Mouse (Mus musculus): ENCODE results near the gene Gng12. TPM values are rescaled to one million over a fixed set of nuclear protein-coding genes. Genes with fewer than 3 reads are reported as not detected.
"Not testable (repeated sequence)": the region's sequence is repeated elsewhere in the genome, so short reads cannot be mapped to it uniquely, and the experiment has no call there.

Gene Gng12
- polyA plus RNA-seq, 1 experiment from 2014 or later = 130 TPM

DNA sequence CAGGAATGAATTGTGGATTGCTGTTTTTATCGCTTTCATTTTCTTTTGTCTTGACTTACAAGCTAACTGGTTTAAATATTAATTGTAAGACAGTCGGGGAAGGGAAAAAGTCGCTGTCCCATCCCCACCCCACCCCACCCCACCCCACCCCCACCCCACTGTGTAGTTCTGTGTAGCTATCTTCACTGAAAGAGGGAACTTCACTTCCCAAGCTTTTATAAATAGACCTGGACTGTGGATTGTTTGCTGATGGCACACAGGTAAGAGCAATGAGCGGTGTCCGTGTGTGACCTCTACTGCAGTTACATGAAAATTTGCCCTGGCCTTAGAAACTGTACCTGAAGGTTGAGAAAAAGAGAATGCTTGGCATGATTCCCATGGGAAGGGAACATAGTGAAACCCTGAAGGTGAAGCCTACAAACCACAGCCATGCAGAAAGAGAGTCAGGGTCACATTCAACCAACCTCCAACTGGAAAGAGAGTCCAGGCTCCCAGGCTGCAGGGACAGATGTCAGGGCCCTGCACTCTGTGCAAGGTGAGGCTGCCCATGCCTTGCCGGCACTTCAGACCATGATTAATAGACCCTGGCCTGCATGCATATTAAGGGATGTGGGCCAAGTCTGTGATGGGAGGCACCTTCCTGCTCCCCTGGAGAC is 117.2 kb downstream of the Gng12 start:
- Histone ChIP-seq H3K4me3 (ENCODE audit: low read depth, low read length) (no peak overlapping the region), H3K27ac (ENCODE audit: low read length) (no peak overlapping the region), H3K27me3 (ENCODE audit: control insufficient read depth, insufficient read depth, low read length) (no peaks in the 10 kb centered on the region), H3K9me3 (ENCODE audit: control insufficient read depth, low read depth, low read length) (no peaks in the 10 kb centered on the region), H3K36me3 (ENCODE audit: control insufficient read depth, insufficient read depth, low read length) (no peaks in the 10 kb centered on the region), H3K4me1 (ENCODE audit: control insufficient read depth, insufficient read depth, low read length) (peaks cover 21% of the 10 kb centered on the region), H3K4me2 (replicated peaks; ENCODE audit: low read depth, low read length) (no peak overlapping the region), H3K9ac (replicated peaks; ENCODE audit: low read depth, low read length) (no peak overlapping the region)
- no peak for ATAC-seq (ENCODE audit: insufficient number of reproducible peaks, insufficient read depth, low FRiP score, low read depth)
- 73% methylated on average over 6 of the region's 6 CpGs for WGBS

DNA sequence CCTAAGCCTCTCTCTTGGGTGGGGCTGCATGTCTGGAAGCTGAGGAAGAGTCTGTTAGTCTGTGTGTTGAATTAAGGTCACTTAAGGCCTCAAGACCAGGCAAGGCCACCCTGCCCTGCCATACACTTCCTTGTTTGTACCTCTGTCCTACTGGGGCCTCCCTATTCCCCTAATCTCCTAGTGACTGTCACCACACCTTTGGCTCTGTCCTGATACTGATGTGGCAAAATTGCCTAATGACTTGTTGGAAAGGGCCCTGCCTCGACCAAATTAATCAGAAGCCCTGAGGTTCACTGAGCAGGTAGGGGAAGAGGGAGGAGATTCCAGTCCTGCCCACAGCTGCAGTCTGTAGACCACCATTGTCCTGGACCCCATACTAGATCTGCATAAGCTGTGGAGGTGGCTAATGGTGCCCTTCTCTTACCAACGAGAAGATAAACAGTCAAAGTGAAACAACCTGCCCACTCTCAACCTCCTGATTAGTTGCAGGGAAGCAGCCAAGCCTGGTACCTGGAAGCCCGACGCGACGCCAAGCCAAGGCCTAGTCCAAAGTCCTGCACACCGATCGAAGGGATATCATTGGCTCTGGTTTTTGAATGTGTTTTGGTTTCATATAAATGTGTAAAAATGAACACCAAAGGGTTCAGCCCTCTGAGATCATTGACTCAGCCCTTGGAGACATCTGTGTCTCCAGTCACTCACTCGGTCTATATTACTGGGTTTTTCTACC is 117.9 kb downstream of the Gng12 start:
- H3K4me3 ChIP-seq (ENCODE audit: low read depth, low read length) = no peak overlapping the region
- 88% methylated on average over 9 of the region's 9 CpGs for WGBS
- no peaks in the 10 kb centered on the region for H3K36me3 ChIP-seq (ENCODE audit: control insufficient read depth, insufficient read depth, low read length)
- no peak overlapping the region for H3K9ac ChIP-seq (replicated peaks; ENCODE audit: low read depth, low read length)
- peaks cover 21% of the 10 kb centered on the region for H3K4me1 ChIP-seq (ENCODE audit: control insufficient read depth, insufficient read depth, low read length)
- no peak overlapping the region for H3K4me2 ChIP-seq (replicated peaks; ENCODE audit: low read depth, low read length)
- no peaks in the 10 kb centered on the region for H3K9me3 ChIP-seq (ENCODE audit: control insufficient read depth, low read depth, low read length)
- no peaks in the 10 kb centered on the region for H3K27me3 ChIP-seq (ENCODE audit: control insufficient read depth, insufficient read depth, low read length)
- ATAC-seq (ENCODE audit: insufficient number of reproducible peaks, insufficient read depth, low FRiP score, low read depth) = no peak
- no peak overlapping the region for H3K27ac ChIP-seq (ENCODE audit: low read length)

DNA sequence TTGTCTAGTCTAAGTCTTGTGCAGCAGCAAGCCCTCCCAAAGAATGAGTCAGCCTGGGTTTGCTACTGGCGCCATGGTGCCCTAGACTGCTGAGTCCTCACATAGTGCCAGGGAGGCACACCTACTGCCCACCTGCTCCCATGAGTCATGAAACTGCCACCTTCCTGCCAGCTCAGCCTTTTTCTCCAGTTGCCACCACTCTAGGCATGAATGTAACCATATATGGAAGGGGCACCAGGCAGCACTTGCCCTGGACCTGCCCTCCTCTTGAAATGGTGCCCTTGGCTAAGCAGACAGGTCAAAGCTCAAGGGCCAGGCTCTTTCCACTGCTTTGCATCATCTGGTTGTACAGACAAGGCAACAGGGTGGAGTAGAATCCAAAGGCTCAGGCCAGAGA is 118.5 kb downstream of the Gng12 start:
- H3K9me3 ChIP-seq (ENCODE audit: control insufficient read depth, low read depth, low read length) = no peaks in the 10 kb centered on the region
- H3K27ac ChIP-seq (ENCODE audit: low read length) = no peak overlapping the region
- no peak overlapping the region for H3K9ac ChIP-seq (replicated peaks; ENCODE audit: low read depth, low read length)
- H3K4me2 ChIP-seq (replicated peaks; ENCODE audit: low read depth, low read length) = no peak overlapping the region
- H3K36me3 ChIP-seq (ENCODE audit: control insufficient read depth, insufficient read depth, low read length) = no peaks in the 10 kb centered on the region
- ATAC-seq (ENCODE audit: insufficient number of reproducible peaks, insufficient read depth, low FRiP score, low read depth) = no peak
- H3K27me3 ChIP-seq (ENCODE audit: control insufficient read depth, insufficient read depth, low read length) = no peaks in the 10 kb centered on the region
- 88% methylated on average over 1 of the region's 1 CpGs for WGBS
- no peak overlapping the region for H3K4me3 ChIP-seq (ENCODE audit: low read depth, low read length)
- peaks cover 21% of the 10 kb centered on the region for H3K4me1 ChIP-seq (ENCODE audit: control insufficient read depth, insufficient read depth, low read length)

DNA sequence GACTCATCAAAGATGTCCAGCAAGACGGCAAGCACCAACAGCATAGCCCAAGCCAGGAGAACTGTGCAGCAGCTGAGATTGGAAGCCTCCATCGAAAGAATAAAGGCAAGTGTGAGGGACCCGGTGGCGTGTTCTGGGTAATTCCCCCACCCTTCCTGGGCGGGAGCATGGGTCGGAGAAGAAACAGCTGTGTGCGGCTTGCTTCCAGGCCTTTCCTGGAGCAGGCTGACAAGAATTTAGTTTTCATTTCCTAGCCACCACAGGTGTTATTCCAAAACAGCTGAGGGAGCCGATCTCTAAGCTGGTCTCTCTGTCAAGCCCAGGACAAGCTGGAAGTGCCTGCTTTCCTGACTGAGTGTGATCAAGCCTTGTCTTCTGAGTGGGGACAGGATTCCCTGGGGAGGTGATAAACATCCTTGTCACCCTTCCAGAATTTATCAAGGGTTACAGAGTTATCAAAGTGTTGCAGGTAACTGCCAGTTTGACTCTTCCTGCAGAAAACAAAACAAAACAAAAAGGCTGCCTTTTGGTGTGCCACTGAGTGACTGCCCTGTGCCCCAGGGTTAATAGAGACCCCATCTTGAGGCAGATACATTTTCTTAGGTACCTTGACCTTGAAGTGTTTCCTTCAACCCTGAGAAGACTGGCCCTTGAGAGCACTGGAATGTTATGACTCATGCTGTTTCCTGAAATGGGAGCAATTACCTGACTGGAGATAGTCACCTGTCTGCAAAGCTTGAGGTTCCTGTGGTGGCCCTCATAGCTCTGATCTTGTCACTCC is 119.7 kb downstream of the Gng12 start:
- H3K9ac ChIP-seq (replicated peaks; ENCODE audit: low read depth, low read length) = no peak overlapping the region
- WGBS = 39% methylated on average over 8 of the region's 8 CpGs
- ATAC-seq (ENCODE audit: insufficient number of reproducible peaks, insufficient read depth, low FRiP score, low read depth) = no peak; the same call in 1 of the 2 replicates
- H3K36me3 ChIP-seq (ENCODE audit: control insufficient read depth, insufficient read depth, low read length) = no peaks in the 10 kb centered on the region
- no peak overlapping the region for H3K4me3 ChIP-seq (ENCODE audit: low read depth, low read length)
- H3K4me1 ChIP-seq (ENCODE audit: control insufficient read depth, insufficient read depth, low read length) = peaks cover 21% of the 10 kb centered on the region
- H3K4me2 ChIP-seq (replicated peaks; ENCODE audit: low read depth, low read length) = no peak overlapping the region
- H3K9me3 ChIP-seq (ENCODE audit: control insufficient read depth, low read depth, low read length) = no peaks in the 10 kb centered on the region
- no peak overlapping the region for H3K27ac ChIP-seq (ENCODE audit: low read length)
- no peaks in the 10 kb centered on the region for H3K27me3 ChIP-seq (ENCODE audit: control insufficient read depth, insufficient read depth, low read length)

DNA sequence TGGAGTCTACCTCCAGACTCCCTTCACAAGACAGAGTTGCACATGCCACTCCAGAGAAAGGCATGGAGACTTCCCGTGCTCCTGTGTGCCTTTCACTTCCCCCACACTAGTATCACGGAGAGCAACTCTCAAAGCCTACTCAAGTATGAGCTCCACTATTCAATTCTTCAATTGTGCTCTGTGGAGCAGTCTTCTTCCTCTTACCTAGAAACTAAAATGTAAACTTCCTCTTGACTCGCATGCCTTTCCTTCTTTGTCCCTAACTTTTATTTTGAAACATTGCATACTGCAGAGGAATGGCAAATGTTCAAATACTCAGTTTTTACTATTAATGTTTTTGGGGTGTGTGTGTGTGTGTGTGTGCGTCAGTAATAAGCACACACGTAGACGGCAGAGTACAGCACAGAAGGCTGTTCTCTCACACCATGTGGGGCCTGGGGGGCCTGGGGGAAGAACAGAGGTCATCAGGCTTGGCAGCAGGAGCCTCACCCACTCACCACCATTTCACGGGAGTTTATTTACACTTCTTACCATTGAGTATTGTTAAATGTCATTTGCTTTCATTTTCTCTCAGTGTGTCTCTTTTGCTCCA is 120.4 kb downstream of the Gng12 start:
- 52% methylated on average over 7 of the region's 7 CpGs for WGBS

DNA sequence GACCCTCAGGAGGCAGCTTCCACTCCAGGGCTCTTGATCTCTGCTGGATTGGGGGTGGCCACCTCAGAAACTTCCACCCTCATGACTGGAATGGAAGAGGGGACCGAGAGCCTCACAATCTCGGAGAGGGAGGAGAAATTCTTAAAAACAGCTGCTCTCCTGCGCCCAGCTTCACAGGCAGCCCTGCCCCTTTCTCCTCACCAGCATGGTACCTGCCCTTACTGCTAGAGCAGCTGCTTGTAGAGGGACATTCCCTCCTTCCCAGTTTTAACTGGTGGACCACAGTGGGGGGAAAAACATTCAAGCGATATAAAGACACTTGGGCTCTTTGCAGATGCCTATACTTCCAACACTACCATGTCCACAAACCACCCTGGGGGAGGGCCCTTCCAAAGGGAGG is 122.2 kb downstream of the Gng12 start:
- no peak overlapping the region for H3K27ac ChIP-seq (ENCODE audit: low read length)
- no peak for ATAC-seq (ENCODE audit: insufficient number of reproducible peaks, insufficient read depth, low FRiP score, low read depth)
- H3K4me1 ChIP-seq (ENCODE audit: control insufficient read depth, insufficient read depth, low read length) = peaks cover 21% of the 10 kb centered on the region
- no peaks in the 10 kb centered on the region for H3K27me3 ChIP-seq (ENCODE audit: control insufficient read depth, insufficient read depth, low read length)
- no peaks in the 10 kb centered on the region for H3K9me3 ChIP-seq (ENCODE audit: control insufficient read depth, low read depth, low read length)
- H3K4me3 ChIP-seq (ENCODE audit: low read depth, low read length) = no peak overlapping the region
- no peak overlapping the region for H3K9ac ChIP-seq (replicated peaks; ENCODE audit: low read depth, low read length)
- no peak overlapping the region for H3K4me2 ChIP-seq (replicated peaks; ENCODE audit: low read depth, low read length)
- WGBS = 83% methylated on average over 4 of the region's 4 CpGs
- peaks cover 3% of the 10 kb centered on the region; the same call in 1 of the 2 replicates for H3K36me3 ChIP-seq (ENCODE audit: control insufficient read depth, insufficient read depth, low read length)

More for the DNA sequence above, 120.4 kb downstream of the Gng12 start:
- H3K4me3 ChIP-seq (ENCODE audit: low read depth, low read length) = no peak overlapping the region
- ATAC-seq (ENCODE audit: insufficient number of reproducible peaks, insufficient read depth, low FRiP score, low read depth) = no peak
- no peaks in the 10 kb centered on the region for H3K36me3 ChIP-seq (ENCODE audit: control insufficient read depth, insufficient read depth, low read length)
- H3K9me3 ChIP-seq (ENCODE audit: control insufficient read depth, low read depth, low read length) = no peaks in the 10 kb centered on the region
- H3K9ac ChIP-seq (replicated peaks; ENCODE audit: low read depth, low read length) = no peak overlapping the region
- H3K27me3 ChIP-seq (ENCODE audit: control insufficient read depth, insufficient read depth, low read length) = no peaks in the 10 kb centered on the region
- peaks cover 21% of the 10 kb centered on the region for H3K4me1 ChIP-seq (ENCODE audit: control insufficient read depth, insufficient read depth, low read length)
- H3K27ac ChIP-seq (ENCODE audit: low read length) = no peak overlapping the region
- H3K4me2 ChIP-seq (replicated peaks; ENCODE audit: low read depth, low read length) = no peak overlapping the region

DNA sequence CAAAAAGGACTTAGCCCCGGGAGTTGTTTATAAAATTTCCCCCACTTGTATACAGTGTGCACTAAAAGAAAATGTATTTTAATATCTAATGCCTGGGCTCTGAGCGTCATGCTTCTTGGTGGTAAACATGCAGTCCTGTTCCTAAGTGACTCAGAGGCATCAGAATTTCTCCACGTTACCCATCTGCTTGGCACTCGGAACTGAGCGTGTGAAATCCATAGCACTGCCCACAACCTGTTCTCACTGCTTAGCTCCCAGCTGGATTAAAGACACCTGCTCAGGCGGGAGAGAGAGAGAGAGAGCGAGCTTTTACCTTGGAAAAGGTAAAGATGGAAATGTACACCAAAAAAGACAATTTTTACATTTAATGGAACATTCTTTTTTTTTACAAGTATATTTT is 122.8 kb downstream of the Gng12 start:
- 73% methylated on average over 7 of the region's 7 CpGs for WGBS
- not testable (repeated sequence) for ATAC-seq (ENCODE audit: insufficient number of reproducible peaks, insufficient read depth, low FRiP score, low read depth); H3K9ac ChIP-seq (replicated peaks; ENCODE audit: low read depth, low read length)

DNA sequence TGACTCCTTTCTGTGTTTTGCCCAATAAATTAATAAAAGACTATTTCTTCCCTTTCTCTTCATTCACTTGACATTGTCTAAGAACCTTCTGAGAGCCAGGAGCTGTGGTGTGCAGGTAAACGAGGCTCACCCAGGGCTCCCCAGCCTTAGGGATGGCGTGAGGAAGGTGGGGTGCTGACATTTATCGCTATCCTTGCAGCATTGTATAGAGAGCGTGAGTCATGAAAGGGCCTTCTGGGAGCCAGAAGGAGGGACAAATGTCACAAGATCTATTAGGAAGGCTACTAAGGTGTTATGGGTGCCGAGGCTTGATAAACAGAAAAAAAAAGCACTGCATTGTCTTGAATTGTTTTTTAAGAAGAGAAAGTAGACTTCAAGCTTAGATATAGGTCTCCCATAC is 125.1 kb downstream of the Gng12 start:
- no peaks in the 10 kb centered on the region for H3K27me3 ChIP-seq (ENCODE audit: control insufficient read depth, insufficient read depth, low read length)
- H3K4me1 ChIP-seq (ENCODE audit: control insufficient read depth, insufficient read depth, low read length) = peaks cover 5% of the 10 kb centered on the region
- ATAC-seq (ENCODE audit: insufficient number of reproducible peaks, insufficient read depth, low FRiP score, low read depth) = no peak
- no peak overlapping the region for H3K4me3 ChIP-seq (ENCODE audit: low read depth, low read length)
- no peak overlapping the region for H3K27ac ChIP-seq (ENCODE audit: low read length)
- peaks cover 3% of the 10 kb centered on the region; the same call in 1 of the 2 replicates for H3K36me3 ChIP-seq (ENCODE audit: control insufficient read depth, insufficient read depth, low read length)
- no peak overlapping the region for H3K4me2 ChIP-seq (replicated peaks; ENCODE audit: low read depth, low read length)
- 86% methylated on average over 5 of the region's 5 CpGs for WGBS
- no peaks in the 10 kb centered on the region for H3K9me3 ChIP-seq (ENCODE audit: control insufficient read depth, low read depth, low read length)
- no peak overlapping the region for H3K9ac ChIP-seq (replicated peaks; ENCODE audit: low read depth, low read length)

More for the DNA sequence above, 122.8 kb downstream of the Gng12 start:
- peaks cover 16% of the 10 kb centered on the region for H3K4me1 ChIP-seq (ENCODE audit: control insufficient read depth, insufficient read depth, low read length)
- H3K36me3 ChIP-seq (ENCODE audit: control insufficient read depth, insufficient read depth, low read length); H3K9me3 ChIP-seq (ENCODE audit: control insufficient read depth, low read depth, low read length); H3K4me3 ChIP-seq (ENCODE audit: low read depth, low read length); H3K27ac ChIP-seq (ENCODE audit: low read length); H3K4me2 ChIP-seq (replicated peaks; ENCODE audit: low read depth, low read length); H3K27me3 ChIP-seq (ENCODE audit: control insufficient read depth, insufficient read depth, low read length): not testable (repeated sequence)
